Mouse (Mus musculus) liver, adult 2 months (tissue): ENCODE measurements around the gene Moap1.

Source experiments
- CTCF ChIP-seq: fragments of 200-500 bp; IDR thresholded peaks from 2 replicates; pipeline ENCODE4 v1.5.1; 2011; ENCODE audit warnings: low read depth, low read length, control low read depth
- POLR2A ChIP-seq: fragments of 200-500 bp; IDR thresholded peaks from 2 replicates; pipeline ENCODE4 v1.6.1; 2011; ENCODE audit warnings: low read length, control low read depth; ENCODE audit not compliant: insufficient read depth; ENCODE audit errors: extremely low read depth

- TF ChIP-seq CTCF (no peak), POLR2A (no peak)
Observed at GRCm38 (mm10) chr12:102714116-102714515, 29.3 kb downstream of the Moap1 start.
